ENCODE assay signal across 14 mouse cellular contexts in the genomic region with DNA sequence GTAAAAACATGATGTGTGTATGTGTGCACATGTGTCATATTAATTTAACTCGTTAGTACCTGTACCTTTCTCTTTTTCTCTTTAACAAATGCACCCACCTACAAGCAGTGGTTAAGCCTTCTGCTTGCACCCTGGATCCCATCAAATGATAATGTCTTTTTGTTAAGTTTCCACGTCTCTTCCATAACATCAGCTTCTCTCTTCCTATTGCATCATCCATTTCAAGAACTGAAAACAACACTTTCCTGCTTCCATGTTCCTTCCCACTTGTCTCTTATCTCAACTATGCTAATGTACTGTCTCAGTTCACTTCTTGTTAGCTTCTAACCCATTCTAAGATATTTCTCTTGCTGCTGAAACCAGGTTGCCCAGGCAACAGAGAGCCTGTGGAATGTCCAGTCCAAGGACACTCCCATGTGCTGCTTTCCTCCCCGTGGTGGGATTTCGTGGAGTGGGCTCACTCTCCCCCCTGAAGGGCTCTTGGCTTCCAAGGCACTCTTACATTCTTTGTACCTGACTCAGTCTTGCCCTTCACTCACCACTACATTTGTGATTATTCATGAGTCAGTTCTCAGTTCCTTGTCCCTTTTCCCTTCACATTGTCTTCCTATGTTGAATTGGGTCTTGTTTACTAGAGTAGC.
DNase-seq lines count a peak whose midpoint lies in the region; ATAC-seq and TF ChIP-seq lines count a peak whose summit lies in the region.
"Had no signal": no experiment of that assay in that cellular context is flagged by ENCODE, and none has a peak within 500 bp of the region (broad histone marks: within the 10 kb centered on the region; RNA-seq: fewer than 3 reads in every experiment).

No protein-coding gene starts in this region.

- no peak for TF ChIP-seq CTCF in hindbrain, postnatal 0 days (IDR thresholded peaks at IDR 0.05; ENCODE audit: low read depth)
- no peak for TF ChIP-seq CTCF in Patski (IDR thresholded peaks at IDR 0.05)

- no peak overlapping the region for H3K4me3 ChIP-seq in hindbrain, embryonic 10.5 days
- H3K4me3 ChIP-seq in hindbrain, postnatal 0 days (ENCODE audit: low read length): no peak overlapping the region
- no peak overlapping the region for H3K4me3 ChIP-seq in forebrain, embryonic 11.5 days (ENCODE audit: low read depth, low read length)
- H3K4me3 ChIP-seq: embryonic facial prominence, embryonic 15.5 days; heart, embryonic 13.5 days; limb, embryonic 13.5 days; neural tube, embryonic 12.5 days had no signal

- 0 out of 2 replicates have a peak overlapping the region, but pooled peaks have one; percentile 35 for H3K27ac ChIP-seq in hindbrain, embryonic 10.5 days
- no peak overlapping the region for H3K27ac ChIP-seq in hindbrain, postnatal 0 days
- no peak overlapping the region for H3K27ac ChIP-seq in forebrain, embryonic 11.5 days (ENCODE audit: low read depth, low read length)
- H3K27ac ChIP-seq: embryonic facial prominence, embryonic 15.5 days; heart, embryonic 13.5 days; limb, embryonic 13.5 days; neural tube, embryonic 12.5 days had no signal

- H3K27me3 ChIP-seq in hindbrain, embryonic 10.5 days (ENCODE audit: insufficient read depth, poor library complexity, severe bottlenecking): no peaks in the 10 kb centered on the region
- no peaks in the 10 kb centered on the region for H3K27me3 ChIP-seq in hindbrain, postnatal 0 days (ENCODE audit: insufficient read depth, low read length)
- H3K27me3 ChIP-seq in Patski: no peaks in the 10 kb centered on the region
- no peaks in the 10 kb centered on the region for H3K27me3 ChIP-seq in forebrain, embryonic 11.5 days (ENCODE audit: control insufficient read depth, insufficient read depth, low read length)
- H3K27me3 ChIP-seq: CH12.LX; embryonic facial prominence, embryonic 15.5 days; heart, embryonic 13.5 days; limb, embryonic 13.5 days; neural tube, embryonic 12.5 days had no signal

- ATAC-seq in hindbrain, postnatal 0 days: no peak
- ATAC-seq in Patski: peak; percentile 93
- ATAC-seq in forebrain, embryonic 11.5 days (replicated peaks; ENCODE audit: low FRiP score): peak; percentile 81

- in situ Hi-C loops in Patski (cut with MboI; ENCODE audit: low pct_unique_long_range_greater_than_20kb): no loop called here

- WGBS in hindbrain, embryonic 10.5 days: 40% methylated on average over 4 of the region's 4 CpGs
- 28% methylated on average over 4 of the region's 4 CpGs for WGBS in hindbrain, postnatal 0 days
- 32% methylated on average over 4 of the region's 4 CpGs for WGBS in forebrain, embryonic 11.5 days

- H3K36me3 ChIP-seq in hindbrain, embryonic 10.5 days: no peaks in the 10 kb centered on the region
- H3K36me3 ChIP-seq in hindbrain, postnatal 0 days (ENCODE audit: insufficient read depth, low read length): no peaks in the 10 kb centered on the region
- no peaks in the 10 kb centered on the region for H3K36me3 ChIP-seq in forebrain, embryonic 11.5 days (ENCODE audit: control insufficient read depth, insufficient read depth, low read length)
- H3K36me3 ChIP-seq: embryonic facial prominence, embryonic 15.5 days; heart, embryonic 13.5 days; limb, embryonic 13.5 days; neural tube, embryonic 12.5 days had no signal

- H3K4me2 ChIP-seq in hindbrain, postnatal 0 days (ENCODE audit: low read depth, low read length): no peak overlapping the region
- no peak overlapping the region for H3K4me2 ChIP-seq in forebrain, embryonic 11.5 days (ENCODE audit: low read depth, low read length, severe bottlenecking)
- H3K4me2 ChIP-seq: embryonic facial prominence, embryonic 15.5 days; heart, embryonic 13.5 days; limb, embryonic 13.5 days; neural tube, embryonic 12.5 days had no signal

- peak; percentile 51 for DNase-seq in hindbrain, embryonic 10.5 days (ENCODE audit: low spot score)
- DNase-seq in hindbrain, postnatal 0 days (ENCODE audit: low spot score): no peak
- no peak for DNase-seq in Patski (ENCODE audit: low read depth, low spot score)
- peak; percentile 61 for DNase-seq in forebrain, embryonic 11.5 days (ENCODE audit: low spot score)
- DNase-seq in lung, postnatal 25 days (ENCODE audit: low spot score): peak; percentile 30
- DNase-seq in cerebellum, adult 11 months: no peak
- no peak for DNase-seq in left cerebral cortex, adult 11 months (ENCODE audit: low spot score)
- DNase-seq in urinary bladder, postnatal 36 days (ENCODE audit: low spot score in 2 of 2): no peak
- DNase-seq: kidney, postnatal 10 days had no signal

- H3K4me1 ChIP-seq in hindbrain, embryonic 10.5 days (replicated peaks): peaks cover 20% of the 10 kb centered on the region
- H3K4me1 ChIP-seq in hindbrain, postnatal 0 days (ENCODE audit: insufficient read depth, low read length): no peaks in the 10 kb centered on the region
- 0 out of 2 replicates have a peak, but pooled peaks cover 2% of the 10 kb centered on the region for H3K4me1 ChIP-seq in forebrain, embryonic 11.5 days (replicated peaks; ENCODE audit: control insufficient read depth, insufficient read depth, low read length)
- H3K4me1 ChIP-seq: embryonic facial prominence, embryonic 15.5 days; limb, embryonic 13.5 days; neural tube, embryonic 12.5 days had no signal

- no peaks in the 10 kb centered on the region for H3K9me3 ChIP-seq in hindbrain, embryonic 10.5 days
- H3K9me3 ChIP-seq in hindbrain, postnatal 0 days (ENCODE audit: low read length): no peaks in the 10 kb centered on the region
- H3K9me3 ChIP-seq in forebrain, embryonic 11.5 days (ENCODE audit: control insufficient read depth, low read length): no peaks in the 10 kb centered on the region
- H3K9me3 ChIP-seq: embryonic facial prominence, embryonic 15.5 days; heart, embryonic 13.5 days; limb, embryonic 13.5 days; neural tube, embryonic 12.5 days had no signal

- no peak overlapping the region for H3K9ac ChIP-seq in hindbrain, postnatal 0 days (replicated peaks; ENCODE audit: low read length)
- no peak overlapping the region for H3K9ac ChIP-seq in forebrain, embryonic 11.5 days (ENCODE audit: low read length)
- H3K9ac ChIP-seq: embryonic facial prominence, embryonic 15.5 days; heart, embryonic 13.5 days; limb, embryonic 13.5 days; neural tube, embryonic 12.5 days had no signal

- CTCF ChIA-PET in Patski (lab: Charles Lee): no interaction called here

- POLR2A ChIA-PET in Patski (lab: Charles Lee): no interaction called here

Comparison
In these comparisons a context has a peak if more than half of its experiments do, and no peak if none do; other contexts are left out.
1. DNase-seq: peak in hindbrain, embryonic 10.5 days (single experiment), forebrain, embryonic 11.5 days (single experiment) and lung, postnatal 25 days (single experiment); none in hindbrain, postnatal 0 days (single experiment), Patski (single experiment), cerebellum, adult 11 months (single experiment), left cerebral cortex, adult 11 months (single experiment) and urinary bladder, postnatal 36 days (0 of 2).